Mouse (Mus musculus): ENCODE data around the gene Tango2. TPM values are rescaled to one million over a fixed set of nuclear protein-coding genes. Genes with fewer than 3 reads are reported as not detected.
A peak's percentile ranks its signal among the peaks of the same experiment; 100 is the strongest.

Tango2 gene
- polyA plus RNA-seq, 1 experiment from 2014 or later, result 29.2 TPM

DNA sequence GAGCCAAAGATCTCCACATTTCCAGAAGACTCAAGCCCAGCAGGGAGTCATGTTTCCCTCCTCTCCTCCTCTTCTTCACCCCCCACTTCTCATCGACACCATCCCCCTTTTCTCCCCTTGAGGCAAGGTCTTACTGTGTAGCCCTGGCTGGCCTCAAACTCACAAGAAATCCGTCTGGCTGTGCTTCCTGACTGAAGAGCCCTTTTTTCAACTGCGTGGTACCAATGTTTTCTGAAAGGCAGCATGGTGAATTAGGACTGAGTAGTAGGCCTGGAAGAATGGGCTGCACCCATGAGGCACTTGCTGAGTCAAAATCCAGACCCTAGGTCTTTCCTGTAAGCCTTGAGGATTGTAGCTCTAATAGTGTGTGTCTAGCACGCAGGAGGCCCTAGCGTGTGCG, 42.5 kb upstream of the Tango2 start:
- no peak for ATAC-seq (replicated peaks; ENCODE audit: low FRiP score)

DNA sequence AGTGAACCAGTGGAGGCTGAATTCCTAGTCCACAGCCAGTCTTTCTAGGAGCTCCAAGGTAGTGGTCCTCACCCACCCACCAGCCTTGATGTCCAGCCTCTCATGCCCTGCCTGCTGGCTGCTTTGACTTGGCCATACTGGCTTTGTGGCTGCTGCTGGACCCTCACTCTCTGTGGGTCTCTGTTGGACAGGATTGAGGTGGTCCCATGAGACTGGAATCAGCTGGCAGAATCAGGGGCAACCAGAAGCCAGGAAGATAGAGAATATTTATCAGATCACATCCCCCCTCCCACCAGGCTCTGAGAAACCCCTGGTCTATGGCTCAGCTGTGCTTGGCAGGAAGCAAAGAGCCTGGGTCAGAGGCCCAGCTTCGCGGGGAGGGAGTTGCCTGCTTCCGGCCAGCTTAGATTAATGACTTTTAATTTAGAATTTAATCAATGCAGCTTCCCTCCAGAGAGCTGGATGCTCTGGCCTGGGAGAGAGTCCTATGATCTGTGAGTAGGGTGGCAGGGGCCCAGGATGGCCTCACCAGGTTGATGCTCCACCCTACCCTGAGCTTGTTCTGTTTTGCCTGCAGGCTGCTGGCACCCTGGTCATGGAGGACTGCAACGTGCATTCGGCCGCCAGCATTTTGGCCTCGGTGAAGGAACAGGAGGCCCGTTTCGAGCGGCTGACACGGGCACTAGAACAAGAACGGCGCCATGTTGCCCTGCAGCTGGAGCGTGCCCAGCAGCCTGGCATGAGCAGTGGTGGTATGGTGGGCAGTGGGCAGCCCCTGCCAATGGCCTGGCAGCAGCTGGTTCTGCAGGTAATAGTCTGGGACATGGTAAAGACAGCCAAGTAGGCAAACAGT, 40.9 kb upstream of the Tango2 start:
- no peaks in the 10 kb centered on the region for H3K9me3 ChIP-seq (replicated peaks)
- H3K4me2 ChIP-seq, result no peak overlapping the region
- no peaks in the 10 kb centered on the region for H3K27me3 ChIP-seq
- no peaks in the 10 kb centered on the region for H3K36me3 ChIP-seq
- peaks cover 68% of the 10 kb centered on the region for H3K4me1 ChIP-seq
- H3K9ac ChIP-seq, result no peak overlapping the region
- H3K4me3 ChIP-seq (replicated peaks), result no peak overlapping the region
- WGBS, result 72% methylated on average over 14 of the region's 14 CpGs
- no peak for ATAC-seq (replicated peaks; ENCODE audit: low FRiP score)
- H3K27ac ChIP-seq, result peak overlapping the region; percentile 76

More for the DNA sequence above, 42.5 kb upstream of the Tango2 start:
- Histone ChIP-seq H3K9me3 (replicated peaks) (no peaks in the 10 kb centered on the region), H3K9ac (no peak overlapping the region), H3K36me3 (no peaks in the 10 kb centered on the region), H3K4me2 (no peak overlapping the region), H3K27ac (no peak overlapping the region), H3K27me3 (no peaks in the 10 kb centered on the region), H3K4me1 (peaks cover 67% of the 10 kb centered on the region), H3K4me3 (replicated peaks) (no peak overlapping the region)
- 72% methylated on average over 6 of the region's 6 CpGs for WGBS

DNA sequence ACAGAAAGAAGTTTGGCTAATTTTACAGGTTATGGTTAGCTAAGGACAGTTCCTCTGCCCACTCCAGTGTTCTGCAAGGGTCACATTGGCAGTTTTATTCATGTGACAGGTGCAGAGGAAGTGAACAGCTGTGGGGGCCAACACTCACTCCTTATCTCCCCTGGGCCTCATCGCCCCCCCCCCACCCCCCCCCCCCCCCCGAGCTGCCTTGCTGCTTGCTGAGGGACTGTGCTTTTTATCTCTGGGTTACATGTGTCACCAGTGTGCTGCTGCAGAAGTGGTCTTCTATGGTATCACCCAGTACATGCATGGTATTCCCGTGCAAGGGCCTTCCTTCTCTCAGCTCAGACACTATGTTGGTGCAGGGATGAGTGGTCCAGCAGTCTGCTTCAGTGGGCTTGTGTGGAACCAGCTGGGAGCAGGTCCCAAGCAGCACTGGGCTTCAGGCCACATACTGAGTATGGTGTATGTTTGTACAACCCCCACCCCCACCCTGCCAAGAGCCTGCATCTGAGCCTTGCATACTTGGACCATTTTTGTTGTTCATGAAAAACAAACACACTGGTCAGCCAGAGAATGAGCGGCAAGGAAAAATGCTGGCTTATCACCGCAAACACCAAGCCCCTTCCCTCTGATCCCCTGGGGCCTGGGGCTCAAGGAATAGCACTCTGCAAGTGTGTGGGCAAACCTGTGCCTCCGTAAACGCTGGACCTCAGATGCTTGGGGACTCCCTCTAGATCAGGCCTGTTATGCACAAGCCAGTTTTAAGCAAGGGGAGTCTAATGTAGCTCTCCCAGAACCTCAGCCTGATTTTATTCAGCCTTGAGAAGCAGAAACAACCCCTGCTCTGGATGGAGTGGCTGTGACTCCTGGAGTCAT, 40.0 kb upstream of the Tango2 start:
- WGBS, result 49% methylated on average over 6 of the region's 7 CpGs
- Histone ChIP-seq H3K27ac (peak overlapping the region; percentile 76), H3K4me3 (replicated peaks) (no peak overlapping the region), H3K4me2 (no peak overlapping the region), H3K4me1 (peaks cover 65% of the 10 kb centered on the region), H3K9ac (no peak overlapping the region), H3K27me3 (no peaks in the 10 kb centered on the region), H3K9me3 (replicated peaks) (no peaks in the 10 kb centered on the region), H3K36me3 (no peaks in the 10 kb centered on the region)
- no peak for ATAC-seq (replicated peaks; ENCODE audit: low FRiP score)

DNA sequence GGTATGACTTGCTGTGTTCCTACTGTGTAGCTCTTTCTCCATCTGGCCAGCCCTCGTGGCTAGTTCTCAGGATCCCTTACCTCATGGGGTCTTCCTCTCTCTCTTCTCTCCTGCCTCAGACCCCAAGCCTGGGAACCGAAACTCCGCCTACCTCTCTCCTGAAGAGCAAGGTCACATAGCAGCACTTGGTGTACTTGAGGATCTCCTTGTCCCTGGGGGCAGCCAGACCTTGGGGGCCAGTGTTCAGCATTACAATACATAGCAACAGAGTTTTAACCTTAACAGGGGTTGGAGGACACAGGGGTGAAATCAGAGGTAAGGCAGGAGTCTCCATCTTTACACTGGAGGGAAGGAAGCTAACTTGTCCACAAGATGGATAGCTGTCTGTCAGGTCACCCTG, 39.1 kb upstream of the Tango2 start:
- no peak overlapping the region for H3K4me2 ChIP-seq
- no peak for ATAC-seq (replicated peaks; ENCODE audit: low FRiP score)
- H3K4me1 ChIP-seq, result peaks cover 61% of the 10 kb centered on the region

DNA sequence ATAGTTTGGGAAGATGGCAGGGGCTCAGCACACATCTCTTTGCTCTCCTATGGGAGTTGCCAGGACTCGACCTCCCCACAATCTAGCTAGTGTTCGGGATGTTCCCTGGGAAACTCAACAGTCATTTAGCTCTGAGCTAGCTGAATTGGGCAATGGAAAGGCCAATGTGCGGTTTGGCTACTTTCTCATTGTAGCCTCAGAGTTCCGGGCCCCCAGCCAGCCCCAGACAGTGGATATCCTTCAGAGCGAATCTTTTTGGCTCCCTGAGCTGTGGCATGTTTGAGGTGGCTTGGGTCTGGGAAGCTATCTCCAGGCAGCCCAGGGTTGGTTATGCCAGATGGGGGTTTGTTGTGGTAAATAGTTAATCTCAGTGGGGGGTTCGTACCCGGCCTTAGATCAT, 38.5 kb upstream of the Tango2 start:
- H3K4me2 ChIP-seq, result no peak overlapping the region
- 81% methylated on average over 7 of the region's 7 CpGs for WGBS
- H3K9me3 ChIP-seq (replicated peaks), result no peaks in the 10 kb centered on the region
- H3K9ac ChIP-seq, result no peak overlapping the region
- H3K4me3 ChIP-seq (replicated peaks), result no peak overlapping the region
- no peaks in the 10 kb centered on the region for H3K27me3 ChIP-seq
- H3K4me1 ChIP-seq, result peaks cover 62% of the 10 kb centered on the region
- H3K36me3 ChIP-seq, result no peaks in the 10 kb centered on the region
- H3K27ac ChIP-seq, result no peak overlapping the region
- no peak for ATAC-seq (replicated peaks; ENCODE audit: low FRiP score)

More for the DNA sequence above, 39.1 kb upstream of the Tango2 start:
- H3K27ac ChIP-seq, result no peak overlapping the region
- H3K4me3 ChIP-seq (replicated peaks), result no peak overlapping the region
- H3K36me3 ChIP-seq, result no peaks in the 10 kb centered on the region
- no peak overlapping the region for H3K9ac ChIP-seq
- WGBS, result 69% methylated on average over 3 of the region's 3 CpGs
- no peaks in the 10 kb centered on the region for H3K9me3 ChIP-seq (replicated peaks)
- no peaks in the 10 kb centered on the region for H3K27me3 ChIP-seq

DNA sequence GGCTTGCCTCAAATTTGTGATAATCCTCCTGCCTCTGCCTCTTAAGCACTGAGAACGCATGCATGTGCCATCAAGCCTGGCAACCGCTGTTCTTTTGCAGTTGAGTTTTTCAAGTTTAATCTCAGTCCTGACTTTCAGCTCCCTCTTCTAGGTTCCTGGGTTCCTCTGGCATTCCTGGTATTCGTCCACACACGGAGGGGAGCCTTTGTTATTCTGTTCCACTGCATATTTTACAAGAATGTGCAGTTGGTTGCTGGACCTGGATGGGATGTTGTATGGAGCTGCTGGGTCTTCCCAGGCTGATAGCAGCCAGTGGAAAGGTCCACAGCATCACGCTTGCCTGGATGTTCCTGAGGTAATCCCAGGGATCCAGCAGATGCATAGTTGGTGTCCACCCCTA, 37.5 kb upstream of the Tango2 start:
- WGBS, result 78% methylated on average over 5 of the region's 5 CpGs
- Histone ChIP-seq H3K4me1 (peaks cover 67% of the 10 kb centered on the region), H3K36me3 (no peaks in the 10 kb centered on the region), H3K9ac (no peak overlapping the region), H3K4me2 (no peak overlapping the region), H3K4me3 (replicated peaks) (no peak overlapping the region), H3K27me3 (no peaks in the 10 kb centered on the region), H3K9me3 (replicated peaks) (no peaks in the 10 kb centered on the region), H3K27ac (no peak overlapping the region)
- ATAC-seq (replicated peaks; ENCODE audit: low FRiP score), result no peak

DNA sequence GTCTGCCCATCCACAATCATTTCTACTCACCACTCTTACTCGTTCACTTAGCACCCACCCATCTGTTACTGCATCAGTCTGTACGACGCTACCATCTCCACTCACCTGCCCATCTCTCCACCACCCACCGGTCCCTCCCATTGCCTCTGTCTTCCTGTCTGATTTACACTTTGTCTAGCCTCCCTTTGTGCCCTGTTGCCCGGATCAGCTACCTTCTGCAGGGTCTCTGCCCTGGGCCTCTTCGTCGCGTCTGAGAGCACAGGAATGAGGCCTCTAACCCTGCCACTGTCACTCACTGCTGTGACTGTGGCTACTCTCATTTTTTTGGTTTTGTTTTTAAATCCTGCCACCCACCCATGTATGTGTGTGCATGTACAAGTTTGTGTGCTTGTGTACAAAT, 36.8 kb upstream of the Tango2 start:
- no peak for ATAC-seq (replicated peaks; ENCODE audit: low FRiP score)

DNA sequence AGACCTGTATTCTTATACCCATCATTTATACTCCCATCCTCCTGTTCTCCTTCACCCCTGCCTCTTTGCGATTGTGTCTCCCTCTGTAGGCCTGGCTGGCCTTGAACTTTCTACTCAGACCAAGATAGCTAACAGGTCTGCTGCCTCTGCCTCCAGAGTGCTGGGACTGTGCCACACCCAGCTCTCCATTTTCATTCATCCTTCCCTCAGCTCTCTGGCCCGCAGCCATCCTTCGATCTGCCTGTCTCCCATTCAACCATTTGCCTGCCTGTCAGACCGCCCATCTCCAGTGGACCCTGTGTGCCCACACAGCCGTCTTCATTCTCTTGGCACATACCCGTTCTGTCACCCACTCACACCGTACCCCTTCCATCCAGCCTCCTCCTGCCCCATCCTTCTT, 36.3 kb upstream of the Tango2 start:
- H3K36me3 ChIP-seq, result no peaks in the 10 kb centered on the region
- no peaks in the 10 kb centered on the region for H3K27me3 ChIP-seq
- H3K4me3 ChIP-seq (replicated peaks), result no peak overlapping the region
- peaks cover 66% of the 10 kb centered on the region for H3K4me1 ChIP-seq
- 70% methylated on average over 7 of the region's 7 CpGs for WGBS
- no peak overlapping the region for H3K4me2 ChIP-seq
- H3K9me3 ChIP-seq (replicated peaks), result no peaks in the 10 kb centered on the region
- ATAC-seq (replicated peaks; ENCODE audit: low FRiP score), result no peak
- 0 out of 2 replicates have a peak overlapping the region, but pooled peaks have one; percentile 0 for H3K27ac ChIP-seq
- no peak overlapping the region for H3K9ac ChIP-seq

More for the DNA sequence above, 36.8 kb upstream of the Tango2 start:
- WGBS, result 35% methylated on average over 8 of the region's 8 CpGs
- 0 out of 2 replicates have a peak overlapping the region, but pooled peaks have one; percentile 0 for H3K27ac ChIP-seq
- H3K36me3 ChIP-seq, result no peaks in the 10 kb centered on the region
- H3K4me3 ChIP-seq (replicated peaks), result no peak overlapping the region
- H3K27me3 ChIP-seq, result no peaks in the 10 kb centered on the region
- no peak overlapping the region for H3K9ac ChIP-seq
- no peak overlapping the region for H3K4me2 ChIP-seq
- H3K9me3 ChIP-seq (replicated peaks), result no peaks in the 10 kb centered on the region
- H3K4me1 ChIP-seq, result peaks cover 67% of the 10 kb centered on the region

DNA sequence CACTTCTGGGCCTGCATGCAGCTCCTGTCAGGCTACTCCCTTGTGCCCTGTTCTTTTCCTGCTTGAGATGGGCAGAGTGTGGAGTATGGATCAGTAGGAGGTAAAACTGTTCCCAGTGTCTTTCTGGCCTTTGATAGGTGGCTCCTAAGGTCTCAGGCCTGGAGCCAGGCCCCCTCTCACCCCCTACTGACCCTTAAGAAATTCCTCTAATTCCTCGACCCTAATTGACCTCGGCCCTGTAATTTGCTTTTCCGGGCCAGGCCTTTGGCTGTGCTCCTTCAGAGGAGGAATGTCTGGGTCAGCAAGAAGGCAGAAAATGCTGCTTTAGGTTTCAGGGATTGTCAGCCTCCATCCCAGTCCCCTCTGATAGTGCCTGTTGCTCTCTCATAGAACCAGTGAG, 35.9 kb upstream of the Tango2 start:
- H3K27ac ChIP-seq, result peak overlapping the region; percentile 55; the same call in 1 of the 2 replicates

DNA sequence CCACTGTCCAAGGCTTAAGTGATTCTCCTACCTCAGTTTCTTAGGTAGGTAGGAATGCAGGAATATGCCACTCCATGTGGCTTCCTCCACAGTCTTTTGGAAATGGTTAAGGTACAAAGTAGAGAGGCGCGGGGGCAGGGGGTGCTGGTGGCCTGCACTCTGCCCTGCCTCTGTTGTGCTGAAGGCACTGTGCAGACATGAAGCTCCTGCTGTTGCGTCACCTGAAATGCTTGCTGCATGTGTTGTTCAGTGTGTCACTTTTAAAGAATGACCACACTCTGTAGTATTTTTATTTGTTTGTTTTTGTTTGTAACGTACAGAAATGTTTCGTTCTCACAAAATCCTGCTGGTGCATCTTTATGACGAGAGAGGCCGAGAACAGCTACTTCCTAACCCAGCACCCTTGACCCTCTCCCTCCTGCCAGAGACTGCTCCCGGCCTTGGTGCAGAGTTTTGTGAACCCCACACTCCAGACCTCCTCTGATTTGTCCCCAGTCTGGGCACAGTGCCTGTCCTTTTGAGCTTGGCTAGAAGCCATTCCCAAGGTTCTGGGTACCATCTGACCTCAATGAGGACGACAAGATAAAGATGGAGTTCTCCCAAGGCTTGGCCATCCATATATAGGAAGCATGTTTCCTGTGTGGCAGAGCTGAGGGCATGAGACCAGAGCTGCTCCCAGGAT, 35.3 kb upstream of the Tango2 start:
- H3K4me2 ChIP-seq, result no peak overlapping the region
- H3K9me3 ChIP-seq (replicated peaks), result no peaks in the 10 kb centered on the region
- no peak overlapping the region for H3K4me3 ChIP-seq (replicated peaks)
- no peaks in the 10 kb centered on the region for H3K27me3 ChIP-seq
- peak overlapping the region; percentile 55; the same call in 1 of the 2 replicates for H3K27ac ChIP-seq
- peaks cover 62% of the 10 kb centered on the region for H3K4me1 ChIP-seq
- 75% methylated on average over 9 of the region's 9 CpGs for WGBS
- no peak for ATAC-seq (replicated peaks; ENCODE audit: low FRiP score)
- no peaks in the 10 kb centered on the region for H3K36me3 ChIP-seq
- H3K9ac ChIP-seq, result no peak overlapping the region

More for the DNA sequence above, 35.9 kb upstream of the Tango2 start:
- peaks cover 63% of the 10 kb centered on the region for H3K4me1 ChIP-seq
- no peak overlapping the region for H3K4me3 ChIP-seq (replicated peaks)
- ATAC-seq (replicated peaks; ENCODE audit: low FRiP score), result no peak
- no peak overlapping the region for H3K9ac ChIP-seq
- no peak overlapping the region for H3K4me2 ChIP-seq
- H3K36me3 ChIP-seq, result no peaks in the 10 kb centered on the region
- 13% methylated on average over 3 of the region's 3 CpGs for WGBS
- H3K9me3 ChIP-seq (replicated peaks), result no peaks in the 10 kb centered on the region
- H3K27me3 ChIP-seq, result no peaks in the 10 kb centered on the region

DNA sequence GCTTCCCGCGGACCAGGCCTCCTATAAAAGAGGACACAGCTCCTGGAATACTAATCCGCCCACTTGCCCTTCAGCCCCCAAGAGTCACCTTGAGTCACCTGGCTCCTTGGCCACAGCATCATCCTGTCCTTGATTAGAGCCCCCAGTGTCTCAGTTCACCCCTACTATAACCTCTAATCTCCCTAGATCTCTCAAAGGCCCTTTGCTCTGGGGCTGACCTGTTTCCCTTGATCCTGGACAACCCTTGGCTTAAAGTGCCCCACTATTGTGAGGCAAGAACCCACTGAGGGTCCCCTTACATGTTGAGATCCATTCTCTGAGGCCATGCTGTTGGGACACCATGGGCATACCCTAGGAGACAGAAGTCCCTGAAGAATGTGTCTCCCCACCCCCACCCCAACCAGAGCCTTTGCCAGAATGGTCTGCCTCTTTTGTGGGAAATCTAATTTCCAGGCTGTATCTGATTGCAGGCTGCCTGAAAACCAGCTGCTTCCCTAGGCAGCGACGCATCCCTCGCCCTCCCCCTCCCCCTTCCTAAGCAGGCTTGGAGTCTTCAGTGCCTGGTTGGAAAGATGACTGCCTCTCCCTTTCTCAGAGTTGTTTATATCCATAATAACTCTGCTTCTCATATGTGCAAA, 33.8 kb upstream of the Tango2 start:
- Histone ChIP-seq H3K36me3 (no peaks in the 10 kb centered on the region), H3K9ac (no peak overlapping the region), H3K4me1 (peaks cover 57% of the 10 kb centered on the region), H3K27me3 (no peaks in the 10 kb centered on the region), H3K9me3 (replicated peaks) (no peaks in the 10 kb centered on the region), H3K4me2 (no peak overlapping the region), H3K27ac (no peak overlapping the region), H3K4me3 (replicated peaks) (no peak overlapping the region)
- ATAC-seq (replicated peaks; ENCODE audit: low FRiP score), result no peak; the same call in 1 of the 2 replicates
- WGBS, result 59% methylated on average over 6 of the region's 6 CpGs
